Mouse (Mus musculus) lung, postnatal 4 days (tissue): ENCODE results near the gene Adam6a.
"Not testable (repeated sequence)": the region's sequence is repeated elsewhere in the genome, so short reads cannot be mapped to it uniquely, and the experiment has no call there.

Experiments
- DNase-seq, 2 experiments: peaks; one replicate each; pipeline ENCODE4 v3.0.0; 2021

The Adam6a gene

DNA sequence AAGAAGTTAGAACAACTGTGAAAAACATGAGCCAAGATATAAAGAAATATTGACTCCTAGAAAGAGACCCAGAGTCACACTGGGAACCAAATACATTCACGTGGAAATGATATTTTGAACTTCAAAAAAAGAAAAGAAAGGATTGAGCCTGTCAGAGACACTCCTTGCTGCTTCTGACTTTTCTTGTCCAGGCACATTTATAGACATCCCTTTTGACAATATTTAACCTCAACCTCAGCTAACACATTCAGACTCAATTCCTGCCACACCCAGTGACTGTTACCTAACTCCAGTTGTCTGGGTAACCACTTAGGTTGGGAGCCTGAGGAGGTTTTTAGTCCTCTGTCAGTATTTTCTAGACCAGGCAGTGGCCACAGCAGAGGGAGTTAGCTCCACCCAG lies at the start of gene Adam6a:
Gene Adam6a, plus strand, starts transcription at position 301 of the 400 bp plus-strand sequence.
- not testable (repeated sequence) for DNase-seq

DNA sequence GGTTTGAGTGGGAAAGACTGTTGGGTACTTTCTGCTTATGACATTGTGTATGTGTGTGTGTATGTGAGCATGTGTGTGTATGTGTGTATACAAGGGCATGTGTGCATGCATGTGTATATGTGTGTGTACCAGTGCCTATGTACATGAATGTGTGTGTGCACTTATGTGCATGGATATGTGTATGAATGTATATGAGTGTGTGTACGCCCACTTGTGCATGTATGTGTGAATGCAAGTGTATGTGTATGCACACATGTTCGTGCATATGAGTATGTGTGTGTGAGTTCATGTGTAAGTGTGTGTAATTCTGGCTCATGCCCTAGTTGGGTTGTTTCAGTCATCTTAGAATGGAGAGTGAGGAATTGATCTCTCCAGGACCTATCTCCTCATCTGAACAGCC lies 17.8 kb upstream of the Adam6a start:
- no peak for DNase-seq

DNA sequence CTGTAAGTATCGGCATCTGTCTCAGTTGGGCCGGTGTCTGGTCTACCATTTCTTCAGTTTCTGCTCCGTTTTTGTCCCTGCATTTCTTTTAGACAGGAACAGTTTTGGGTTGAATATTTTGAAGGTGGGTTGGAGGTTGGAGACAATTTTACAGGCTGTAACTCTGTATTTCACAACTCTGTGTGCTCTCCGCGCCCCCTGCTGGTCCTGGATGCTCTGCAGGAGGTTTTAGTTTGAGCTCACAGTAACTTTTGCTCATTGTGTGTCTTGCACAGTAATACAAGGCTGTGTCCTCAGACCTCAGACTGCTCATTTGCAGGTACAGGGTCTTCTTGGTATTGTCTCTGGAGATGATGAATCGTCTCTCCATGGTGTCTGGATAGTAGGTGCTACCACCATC lies 34.5 kb downstream of the Adam6a start:
- DNase-seq: no peak

- DNase-seq: no peak
These were observed 44.3 kb downstream of the Adam6a start for GRCm38 (mm10) chr12:113588001-113588400.
